Mouse (Mus musculus): ENCODE results near the gene Tbr1. TPM values are rescaled to one million over a fixed set of nuclear protein-coding genes. Genes with fewer than 3 reads are reported as not detected.

The Tbr1 gene
- not detected for polyA plus RNA-seq (2014; fragmentation: Illumina TruSeq; extraction: RNeasy Lipid Tissue Mini Kit (QIAGEN cat#74804); ENCODE audit: low read depth, low replicate concordance)

DNA sequence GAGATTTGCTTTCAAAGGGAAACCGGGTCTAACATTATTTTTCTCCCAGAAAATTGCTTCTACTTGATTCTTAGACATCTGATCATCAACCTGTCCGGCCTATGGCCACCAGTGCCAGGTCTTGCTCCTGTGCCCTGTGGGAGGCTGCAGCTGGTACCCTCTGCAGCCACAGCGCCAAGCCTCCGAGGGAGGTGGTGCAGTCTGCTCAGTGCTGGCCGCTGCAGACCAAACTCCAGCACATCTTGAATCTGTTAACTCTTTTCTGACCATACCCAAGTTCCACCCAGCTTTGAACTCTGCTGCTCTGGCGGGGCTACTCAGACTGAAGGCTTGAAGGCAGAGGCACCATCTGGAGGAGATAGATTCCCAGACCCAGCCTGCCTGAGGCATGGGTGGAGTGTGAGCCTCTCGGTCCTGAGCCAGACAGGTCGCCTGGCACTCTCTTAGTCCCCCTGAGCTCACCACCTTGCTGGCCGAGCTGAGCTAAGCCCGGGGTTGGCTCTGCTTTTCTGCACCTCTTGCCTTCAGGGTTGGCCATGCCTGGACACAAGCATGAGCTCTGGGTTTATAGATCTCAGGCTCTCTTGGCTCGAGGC is at the start of gene Tbr1:
Tbr1 (plus strand) TSS at position 275 of the 596 bp plus-strand sequence.

Other genes with a start within 250 kb of the Tbr1 start
- 26.2 TPM for gene Tank, start 224.3 kb upstream of the Tbr1 start, polyA plus RNA-seq (2014; fragmentation: Illumina TruSeq; extraction: RNeasy Lipid Tissue Mini Kit (QIAGEN cat#74804); ENCODE audit: low read depth, low replicate concordance)
- gene Psmd14, start 91.2 kb upstream of the Tbr1 start, polyA plus RNA-seq (2014; fragmentation: Illumina TruSeq; extraction: RNeasy Lipid Tissue Mini Kit (QIAGEN cat#74804); ENCODE audit: low read depth, low replicate concordance): 78.7 TPM
- not detected for gene Slc4a10, start 243.5 kb downstream of the Tbr1 start, polyA plus RNA-seq (2014; fragmentation: Illumina TruSeq; extraction: RNeasy Lipid Tissue Mini Kit (QIAGEN cat#74804); ENCODE audit: low read depth, low replicate concordance)

Data from adipose tissue, adult 10 weeks (tissue).